Mouse (Mus musculus): ENCODE results near the gene Phox2a.

Gene Phox2a

GRCm38 (mm10) chr7:101837154-101837605 lies 19.1 kb downstream of the Phox2a start:
- in situ Hi-C loops (cut with MboI, MseI) = loop anchor here (25.0 kb wide), 1 partner anchor 175 kb away; the partner anchor contains the start of gene Clpb

- in situ Hi-C loops (cut with MboI, MseI) = loop anchor here (25.0 kb wide), 1 partner anchor 176 kb away; the partner anchor contains the start of gene Clpb
Observed at GRCm38 (mm10) chr7:101837606-101838471, 19.7 kb downstream of the Phox2a start, which contains the start of gene Inppl1. TSS of gene Inppl1 (minus strand) at chr7:101838229.

- in situ Hi-C loops (cut with MboI, MseI) = loop anchor here (25.0 kb wide), 1 partner anchor 182 kb away; the partner anchor contains the start of gene Clpb
Observed at GRCm38 (mm10) chr7:101844186-101844585, 26.1 kb downstream of the Phox2a start.

GRCm38 (mm10) chr7:101847934-101848333 lies 29.8 kb downstream of the Phox2a start:
- in situ Hi-C loops (cut with MboI, MseI) = loop anchor here (25.0 kb wide), 1 partner anchor 186 kb away; the partner anchor contains the start of gene Clpb

GRCm38 (mm10) chr7:101851689-101852088 lies 33.6 kb downstream of the Phox2a start:
- in situ Hi-C loops (cut with MboI, MseI) = no loop called here

- in situ Hi-C loops (cut with MboI, MseI) = no loop called here
Observed at GRCm38 (mm10) chr7:101852846-101853245, 34.7 kb downstream of the Phox2a start.

- in situ Hi-C loops (cut with MboI, MseI) = no loop called here
Observed at GRCm38 (mm10) chr7:101853816-101854215, 35.7 kb downstream of the Phox2a start.

- in situ Hi-C loops (cut with MboI, MseI) = no loop called here
Observed at GRCm38 (mm10) chr7:101857094-101857493, 39.0 kb downstream of the Phox2a start, which contains the start of gene Folr2. TSS of gene Folr2 (minus strand) at chr7:101857194.

- in situ Hi-C loops (cut with MboI, MseI) = no loop called here
Observed at GRCm38 (mm10) chr7:101858362-101858761, 40.2 kb downstream of the Phox2a start.

- in situ Hi-C loops (cut with MboI, MseI) = no loop called here
Observed at GRCm38 (mm10) chr7:101860978-101861377, 42.9 kb downstream of the Phox2a start.

- in situ Hi-C loops (cut with MboI, MseI) = no loop called here
Observed at GRCm38 (mm10) chr7:101862291-101862690, 44.2 kb downstream of the Phox2a start.

- in situ Hi-C loops (cut with MboI, MseI) = no loop called here
Observed at GRCm38 (mm10) chr7:101863415-101863814, 45.3 kb downstream of the Phox2a start, which contains the start of gene Anapc15. TSS of gene Anapc15 (plus strand) at chr7:101863715.

GRCm38 (mm10) chr7:101866491-101867265 lies 48.6 kb downstream of the Phox2a start:
- in situ Hi-C loops (cut with MboI, MseI) = no loop called here

- in situ Hi-C loops (cut with MboI, MseI) = no loop called here
Observed at GRCm38 (mm10) chr7:101867482-101867881, 49.4 kb downstream of the Phox2a start.

- in situ Hi-C loops (cut with MboI, MseI) = no loop called here
Observed at GRCm38 (mm10) chr7:101868241-101869162, 50.4 kb downstream of the Phox2a start.

GRCm38 (mm10) chr7:101869163-101869500 lies 51.0 kb downstream of the Phox2a start:
- in situ Hi-C loops (cut with MboI, MseI) = no loop called here

GRCm38 (mm10) chr7:101870629-101871028 lies 52.5 kb downstream of the Phox2a start, which contains the start of gene Folr1:
TSS of gene Folr1 (minus strand) at chr7:101870788.
- in situ Hi-C loops (cut with MboI, MseI) = no loop called here

GRCm38 (mm10) chr7:101871296-101871695 lies 53.2 kb downstream of the Phox2a start:
- in situ Hi-C loops (cut with MboI, MseI) = no loop called here
